Mouse (Mus musculus) G1E (cell line): ENCODE data around the gene Cdk14. TPM values are rescaled to one million over a fixed set of nuclear protein-coding genes. Genes with fewer than 3 reads are reported as not detected.

Experiments
- ATAC-seq: 2 replicates; pipeline ENCODE4 v1.8.0; 2016; ENCODE audit warnings: mild to moderate bottlenecking; ENCODE audit not compliant: insufficient number of reproducible peaks, poor library complexity, low FRiP score, severe bottlenecking; ENCODE audit errors: extremely low read depth
- DNase-seq: peaks from one replicate; pipeline ENCODE4 v3.0.0; 2012; ENCODE audit warnings: low spot score
- H3K27me3 ChIP-seq: 2 replicates; pipeline ENCODE4 v1.6.1; 2012; ENCODE audit warnings: mild to moderate bottlenecking, low read length, inconsistent platforms; ENCODE audit not compliant: insufficient read depth
- H3K36me3 ChIP-seq: replicated peaks from 2 replicates; pipeline ENCODE3; 2012; ENCODE audit warnings: mild to moderate bottlenecking, inconsistent platforms
- H3K4me1 ChIP-seq: 2 replicates; pipeline ENCODE4 v1.6.1; 2012; ENCODE audit warnings: low read depth, low read length, inconsistent platforms, mixed read lengths; ENCODE audit not compliant: insufficient read depth
- H3K4me3 ChIP-seq: 2 replicates; pipeline ENCODE4 v1.5.1; 2012; ENCODE audit warnings: low read depth, mild to moderate bottlenecking, inconsistent platforms, low read length, moderate library complexity, mixed read lengths
- H3K9me3 ChIP-seq: replicated peaks from 2 replicates; pipeline ENCODE4 v1.6.1; 2012; ENCODE audit warnings: inconsistent platforms
- CTCF ChIP-seq: IDR thresholded peaks from 2 replicates; pipeline ENCODE4 v1.5.1; 2012; ENCODE audit warnings: low read depth, low read length, inconsistent platforms, mixed read lengths
- GATA1 ChIP-seq: IDR thresholded peaks from 2 replicates; pipeline ENCODE4 v1.6.1; 2012; ENCODE audit warnings: borderline replicate concordance, low read length, inconsistent platforms, mixed read lengths
- GATA2 ChIP-seq: IDR thresholded peaks from 2 replicates; pipeline ENCODE4 v1.6.1; 2012; ENCODE audit warnings: low read depth, low read length, inconsistent platforms, borderline replicate concordance
- POLR2AphosphoS5 ChIP-seq: IDR thresholded peaks from 2 replicates; pipeline ENCODE4 v1.6.1; 2012; ENCODE audit warnings: low read depth, low read length, inconsistent platforms; ENCODE audit not compliant: insufficient replicate concordance
- TAL1 ChIP-seq: conservative IDR thresholded peaks from 2 replicates; pipeline ENCODE4 v1.6.1; 2012; ENCODE audit warnings: low read depth, low read length, inconsistent platforms, mixed read lengths
- polyA plus RNA-seq: library from polyadenylated mRNA; stranded (reverse); fragments of >175 nt; gene quantifications from 2 replicates; pipeline ENCODE4 v1.2.3, GENCODE M21; 2012
- total RNA-seq, 2 experiments: library from RNA; stranded (forward) in 1 of 2; stranded (reverse) in 1 of 2; fragments of 200-1000 nt in 1 of 2; fragments of >200 nt in 1 of 2; fragmentation: Nextera tagmentation in 1 of 2; gene quantifications; 2 replicates each; pipeline ENCODE4 v1.2.3; 2014 to 2017

The Cdk14 gene
- total and polyA plus RNA-seq, 3 experiments, result 0.98 TPM; not detected in 2

- TF ChIP-seq TAL1 (no peak), POLR2AphosphoS5 (no peak), GATA1 (no peak), CTCF (no peak), GATA2 (no peak)
- DNase-seq, result no peak
- Histone ChIP-seq H3K27me3 (peaks cover 3% of the 10 kb centered on the region; the same call in 1 of the 2 replicates), H3K9me3 (no peaks in the 10 kb centered on the region), H3K36me3 (no peaks in the 10 kb centered on the region), H3K4me1 (peaks cover 17% of the 10 kb centered on the region), H3K4me3 (no peak overlapping the region)
- no peak for ATAC-seq
Measured at GRCm38 (mm10) chr5:5055494-5055893, 364.6 kb downstream of the Cdk14 start.

- Histone ChIP-seq H3K36me3 (no peaks in the 10 kb centered on the region), H3K4me3 (no peak overlapping the region), H3K27me3 (peaks cover 5% of the 10 kb centered on the region; the same call in 1 of the 2 replicates), H3K4me1 (peaks cover 17% of the 10 kb centered on the region), H3K9me3 (no peaks in the 10 kb centered on the region)
- ATAC-seq, result no peak
- DNase-seq, result no peak
- TF ChIP-seq GATA2 (no peak), POLR2AphosphoS5 (no peak), GATA1 (no peak), CTCF (no peak), TAL1 (no peak)
Measured at GRCm38 (mm10) chr5:5054270-5054669, 365.8 kb downstream of the Cdk14 start.

- no peaks in the 10 kb centered on the region for H3K9me3 ChIP-seq
- no peaks in the 10 kb centered on the region for H3K4me1 ChIP-seq
- H3K36me3 ChIP-seq, result no peaks in the 10 kb centered on the region
- no peak for TF ChIP-seq TAL1
- TF ChIP-seq GATA1, result no peak
- TF ChIP-seq GATA2, result no peak
- TF ChIP-seq CTCF, result no peak
- TF ChIP-seq POLR2AphosphoS5, result no peak
- ATAC-seq (no peak), DNase-seq (no peak)
- no peak overlapping the region for H3K4me3 ChIP-seq
- peaks cover 4% of the 10 kb centered on the region; the same call in 1 of the 2 replicates for H3K27me3 ChIP-seq
Measured at GRCm38 (mm10) chr5:5044326-5044725, 375.8 kb downstream of the Cdk14 start.

GRCm38 (mm10) chr5:5042735-5043134 lies 377.4 kb downstream of the Cdk14 start:
- Histone ChIP-seq H3K4me1 (no peaks in the 10 kb centered on the region), H3K36me3 (no peaks in the 10 kb centered on the region), H3K4me3 (no peak overlapping the region), H3K27me3 (peaks cover 7% of the 10 kb centered on the region; the same call in 1 of the 2 replicates), H3K9me3 (no peaks in the 10 kb centered on the region)
- TF ChIP-seq POLR2AphosphoS5 (no peak), GATA1 (no peak), CTCF (no peak), GATA2 (no peak), TAL1 (no peak)
- DNase-seq (no peak), ATAC-seq (no peak)

- H3K4me1 ChIP-seq, result no peaks in the 10 kb centered on the region
- H3K36me3 ChIP-seq, result no peaks in the 10 kb centered on the region
- H3K4me3 ChIP-seq, result no peak overlapping the region
- no peaks in the 10 kb centered on the region for H3K9me3 ChIP-seq
- ATAC-seq, result no peak
- DNase-seq, result no peak
- H3K27me3 ChIP-seq, result peaks cover 7% of the 10 kb centered on the region; the same call in 1 of the 2 replicates
- TF ChIP-seq TAL1 (no peak), POLR2AphosphoS5 (no peak), GATA2 (no peak), CTCF (no peak)
Measured at GRCm38 (mm10) chr5:5041480-5041879, 378.6 kb downstream of the Cdk14 start.

- no peak for TF ChIP-seq CTCF
- no peak for TF ChIP-seq POLR2AphosphoS5
- TF ChIP-seq TAL1, result no peak
- no peak for TF ChIP-seq GATA1
- TF ChIP-seq GATA2, result no peak
- DNase-seq (no peak), ATAC-seq (no peak)
Measured at GRCm38 (mm10) chr5:5039700-5040284, 380.3 kb downstream of the Cdk14 start.

More at GRCm38 (mm10) chr5:5039700-5040284, 380.3 kb downstream of the Cdk14 start:
- H3K4me3 ChIP-seq, result no peak overlapping the region
- H3K9me3 ChIP-seq, result no peaks in the 10 kb centered on the region
- no peaks in the 10 kb centered on the region for H3K4me1 ChIP-seq
- H3K36me3 ChIP-seq, result no peaks in the 10 kb centered on the region
- peaks cover 7% of the 10 kb centered on the region; the same call in 1 of the 2 replicates for H3K27me3 ChIP-seq
